Mouse (Mus musculus) thymus, postnatal 14 days (tissue): ENCODE measurements around the gene Lrit2.

Source experiments
- DNase-seq: peaks from one replicate; pipeline ENCODE4 v3.0.0; 2021

Gene Lrit2

DNA sequence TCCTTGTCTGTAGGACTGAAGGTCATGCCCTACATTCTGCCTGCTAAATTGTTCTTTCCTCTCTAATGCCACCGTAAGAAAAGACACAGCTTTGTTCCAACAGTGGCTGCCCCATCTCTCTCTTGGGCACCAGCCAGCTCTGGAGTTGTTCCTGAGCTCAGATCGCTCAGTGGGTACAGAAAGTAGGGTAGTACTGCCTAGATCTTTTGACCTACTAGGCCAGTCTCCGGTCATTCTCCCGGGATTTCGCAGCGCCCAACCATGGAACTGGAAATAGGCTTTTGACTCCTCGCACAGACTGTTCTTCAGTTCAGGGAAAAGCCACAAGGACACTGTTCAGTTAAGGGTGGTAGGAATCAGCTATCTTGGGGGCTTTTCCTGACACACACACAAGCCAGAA, 45.2 kb downstream of the Lrit2 start:
- no peak for DNase-seq

GRCm38 (mm10) chr14:37113922-37114321, 46.2 kb downstream of the Lrit2 start, which contains the start of gene 2610528A11Rik:
Gene 2610528A11Rik, minus strand, starts transcription at chr14:37114022.
- no peak for DNase-seq

DNA sequence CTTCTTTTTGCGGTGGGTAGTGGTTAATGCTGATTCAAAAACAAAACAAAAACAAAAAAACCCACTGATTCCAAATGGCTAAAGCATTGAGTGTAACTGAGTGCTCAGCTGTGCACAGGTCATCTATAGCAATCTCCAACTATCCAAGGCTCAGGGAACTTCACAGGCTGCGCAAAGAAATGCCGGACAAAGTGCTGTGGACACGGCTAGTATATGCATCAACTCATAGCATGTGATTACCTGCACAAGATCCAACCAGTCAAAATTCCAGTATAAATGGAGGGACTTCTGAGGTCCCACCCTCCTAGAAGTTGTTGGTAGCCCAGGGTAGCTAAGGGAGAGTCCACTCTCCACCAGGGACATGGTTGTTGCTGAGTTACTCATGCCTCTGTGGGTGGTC, 51.5 kb downstream of the Lrit2 start:
- DNase-seq: no peak
